Mouse (Mus musculus): Measurements from ENCODE around the gene Pnkp. TPM values are rescaled to one million over a fixed set of nuclear protein-coding genes. Genes with fewer than 3 reads are reported as not detected.
"Not testable (repeated sequence)": the region's sequence is repeated elsewhere in the genome, so short reads cannot be mapped to it uniquely, and the experiment has no call there.

Gene Pnkp
- total RNA-seq, 4 experiments from 2014 or later: 17.8 to 20.6 (median 19.6) TPM

DNA sequence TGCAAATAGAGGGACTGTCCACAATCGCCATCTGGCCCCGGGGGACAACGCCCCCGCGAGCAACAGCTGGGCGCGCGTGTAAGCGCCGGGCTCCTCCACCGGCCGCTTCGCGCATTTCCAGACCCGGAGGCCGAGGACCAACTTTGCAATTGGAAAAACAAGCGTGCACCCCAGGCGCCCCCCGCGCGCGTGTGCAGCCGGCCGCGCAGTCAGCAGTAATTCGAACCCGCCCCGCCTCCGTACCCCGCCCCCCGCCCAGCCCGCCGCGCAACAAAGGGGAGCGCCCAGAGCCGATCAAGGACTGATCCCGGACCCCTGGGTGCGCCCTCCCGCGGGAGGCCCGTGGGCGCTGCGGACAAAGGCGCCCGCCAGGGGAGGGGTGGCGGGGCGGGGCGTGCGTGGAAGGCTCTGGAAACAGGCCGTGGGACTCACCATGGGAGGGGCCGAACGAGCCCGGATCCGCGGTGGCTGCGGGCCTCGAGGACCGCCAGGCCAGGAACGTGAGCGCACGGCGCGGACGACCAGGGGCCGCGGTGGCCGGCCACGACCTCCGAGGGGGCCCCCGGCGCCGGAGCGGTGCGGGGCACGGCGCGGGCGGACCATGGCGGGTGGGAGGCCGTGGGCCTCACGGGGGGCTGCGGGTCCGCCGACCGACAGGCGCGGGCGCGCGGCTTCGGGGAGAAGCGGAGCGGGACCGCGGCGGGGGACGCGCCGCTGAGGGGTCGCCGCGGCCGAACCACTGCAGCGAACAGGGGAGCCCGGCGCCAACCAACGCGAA, 12.2 kb downstream of the Pnkp start:
- DNase-seq (ENCODE audit: low spot score): peak; percentile 61

DNA sequence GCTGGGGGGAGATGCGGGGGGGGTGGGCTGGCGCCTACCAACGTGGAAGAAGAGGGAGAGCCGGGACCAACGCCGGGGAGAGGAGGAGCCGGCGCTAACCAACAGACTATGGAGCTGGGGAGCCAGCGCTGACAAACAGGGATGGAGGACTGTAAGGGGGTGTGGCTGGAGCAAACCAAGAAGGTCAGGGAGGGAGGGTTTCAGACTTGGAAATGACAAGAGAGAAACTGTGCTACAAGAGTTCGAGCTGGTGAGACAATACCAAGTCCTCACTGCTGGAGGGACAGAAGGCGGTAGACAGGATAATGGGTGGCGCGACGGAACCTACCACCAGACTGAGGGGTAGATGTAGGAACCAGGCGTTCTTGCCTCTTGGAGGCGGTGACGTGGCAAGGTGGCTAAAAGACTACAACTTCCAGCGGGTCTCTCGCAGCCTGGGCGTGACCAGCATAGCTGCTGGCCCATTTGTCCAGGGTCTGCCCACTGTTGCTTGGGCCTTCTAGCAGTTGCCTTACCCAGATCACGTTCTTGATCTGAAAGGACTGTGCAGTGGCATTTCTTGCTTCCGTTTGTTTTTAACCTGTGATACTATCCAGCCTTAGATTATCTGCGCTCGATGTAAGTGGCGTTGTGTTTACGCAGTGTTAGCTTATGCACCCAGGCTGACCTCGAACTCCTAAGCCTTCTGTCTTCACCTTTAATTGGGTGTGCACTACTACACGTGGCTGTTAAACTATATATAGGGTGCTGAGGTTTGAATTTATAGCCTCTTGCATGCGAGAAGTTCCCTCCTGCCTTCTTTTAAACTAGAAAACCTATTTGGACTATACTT, 13.0 kb downstream of the Pnkp start, which contains the start of gene Ptov1:
Gene Ptov1 (minus strand): TSS at position 92 of the 832 bp plus-strand sequence.
- DNase-seq (ENCODE audit: low spot score): peak; percentile 95

DNA sequence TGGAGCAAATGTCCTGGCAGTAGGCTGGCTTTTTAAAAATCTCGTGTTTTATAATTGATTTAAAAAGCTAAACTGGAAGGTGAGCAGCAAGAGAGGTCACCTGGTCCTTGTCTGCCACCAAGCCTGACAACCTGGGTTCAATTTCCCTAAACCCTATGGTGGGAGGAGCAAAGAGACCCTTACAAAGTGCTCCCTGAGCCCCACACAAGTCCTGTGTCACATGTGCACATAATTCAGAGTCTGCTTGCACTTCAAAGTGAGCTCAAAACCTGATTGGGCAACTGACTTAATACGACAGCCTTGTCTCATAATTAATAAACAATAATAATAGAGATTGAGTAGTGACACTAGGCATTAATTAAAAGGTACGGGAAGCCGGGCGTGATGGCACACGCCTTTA, 13.7 kb downstream of the Pnkp start:
- DNase-seq (ENCODE audit: low spot score): no peak

DNA sequence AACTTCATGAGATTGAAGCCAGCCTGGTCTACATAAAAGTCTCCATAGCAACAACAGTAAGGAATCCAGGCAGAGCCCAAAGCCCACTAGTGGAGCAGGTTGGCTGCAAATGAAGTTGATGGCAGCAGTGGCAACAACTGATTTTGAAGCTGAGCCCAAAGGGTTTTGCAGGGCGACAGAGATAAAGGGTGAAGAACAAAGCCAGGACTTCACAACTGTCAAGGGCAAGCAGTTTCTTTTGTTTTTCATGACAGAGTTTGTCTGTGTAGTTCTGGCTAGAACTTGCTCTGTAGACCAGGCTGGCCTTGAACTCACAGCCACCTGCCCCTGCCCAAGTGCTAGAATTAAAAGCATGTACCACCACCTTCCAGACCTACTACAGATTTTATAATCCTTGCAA, 14.2 kb downstream of the Pnkp start:
- no peak for DNase-seq (ENCODE audit: low spot score)

DNA sequence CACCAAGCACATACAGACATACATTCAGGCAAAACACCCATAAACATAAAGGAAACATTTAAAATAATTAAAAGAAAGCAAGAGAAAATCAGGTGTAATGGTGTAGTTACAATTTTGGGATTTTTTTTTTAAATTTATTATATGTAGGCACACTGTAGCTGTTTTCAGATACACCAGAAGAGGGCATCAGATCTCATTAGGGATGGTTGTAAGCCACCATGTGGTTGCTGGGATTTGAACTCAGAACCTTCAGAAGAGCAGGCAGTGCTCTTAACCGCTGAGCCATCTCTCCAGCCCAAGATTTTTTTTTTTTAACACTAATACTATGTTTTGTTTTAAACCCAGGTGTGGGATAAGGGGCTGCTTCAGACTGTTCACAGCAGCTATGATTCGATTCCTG, 14.8 kb downstream of the Pnkp start:
- not testable (repeated sequence) for DNase-seq (ENCODE audit: low spot score)

DNA sequence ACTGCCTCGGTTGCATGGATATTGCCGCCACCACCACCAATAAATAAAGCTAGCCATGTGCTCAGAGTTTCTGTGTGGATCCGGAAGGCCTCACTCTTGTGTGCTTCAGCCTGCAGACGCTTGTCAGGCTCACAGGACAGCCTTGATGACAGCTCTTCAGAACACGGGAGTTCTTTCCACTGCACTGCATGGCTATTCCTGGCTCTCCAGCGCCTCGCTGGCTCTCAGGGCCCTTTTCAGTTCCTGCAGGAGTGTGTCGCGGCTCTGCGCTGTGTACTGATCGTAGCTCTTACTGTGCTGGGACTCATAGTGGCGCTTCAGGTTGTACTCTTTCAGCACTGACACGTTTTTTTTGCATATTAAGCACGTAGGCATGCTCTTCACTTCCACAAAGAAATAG, 20.9 kb downstream of the Pnkp start:
- DNase-seq (ENCODE audit: low spot score): peak; percentile 54

DNA sequence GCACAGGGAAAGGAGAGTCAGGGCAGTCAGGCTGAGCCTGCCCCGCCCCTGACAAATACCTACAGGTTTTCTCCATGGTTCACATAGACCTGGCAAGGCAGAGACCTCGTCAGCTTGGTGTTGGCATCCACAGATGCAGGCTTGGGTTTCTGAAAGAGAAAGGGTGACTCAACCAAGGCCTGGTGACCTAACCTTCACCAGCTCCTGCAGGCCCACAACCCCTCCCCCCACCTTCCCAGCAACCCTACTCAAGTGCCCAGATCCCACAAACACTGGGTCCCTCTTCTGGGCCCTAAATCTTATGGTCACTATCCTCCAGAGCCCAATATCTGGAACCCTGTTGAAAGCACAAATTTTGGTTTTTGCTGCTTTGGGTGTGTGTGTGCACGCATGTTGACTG, 26.1 kb downstream of the Pnkp start:
- DNase-seq (ENCODE audit: low spot score): no peak

DNA sequence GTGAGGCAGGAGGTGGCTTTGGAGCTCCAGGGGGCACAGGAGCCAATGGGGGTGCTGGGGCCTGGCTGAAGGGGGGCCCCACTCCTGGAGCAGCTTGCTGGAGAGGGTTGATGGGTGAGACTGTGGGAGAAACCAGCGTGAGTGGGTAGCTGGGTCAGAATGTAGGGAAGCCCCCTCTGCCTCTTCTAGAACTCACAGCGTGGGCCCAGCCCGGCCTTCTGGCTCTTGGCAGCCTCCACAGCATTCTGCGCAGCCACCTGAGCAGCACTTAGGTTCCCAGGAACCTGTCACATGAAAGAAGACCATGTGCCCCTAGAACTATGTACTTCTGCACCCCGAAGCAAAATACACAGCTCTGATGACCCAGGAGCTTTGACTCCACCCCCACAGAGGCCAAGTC, 27.7 kb downstream of the Pnkp start:
- DNase-seq (ENCODE audit: low spot score): no peak

DNA sequence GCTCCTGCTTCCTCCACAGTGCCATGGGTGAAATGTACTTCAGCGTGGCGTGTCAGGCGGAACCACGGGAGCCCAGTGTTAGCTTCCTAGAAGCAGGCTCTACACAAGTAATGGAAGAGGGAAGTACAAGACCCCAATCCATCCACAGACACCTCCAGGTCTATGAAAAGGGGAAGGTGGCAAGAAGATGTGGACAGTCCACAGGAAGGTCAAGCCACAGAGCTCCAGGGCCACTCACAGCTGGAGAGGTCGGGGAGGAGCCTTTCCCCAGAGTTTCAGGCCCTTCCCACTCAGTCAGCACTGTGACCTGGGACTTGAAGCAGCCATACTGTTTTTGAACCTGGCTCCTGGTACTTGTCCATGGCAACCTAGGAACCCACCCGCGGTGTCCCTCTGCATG, 30.0 kb downstream of the Pnkp start:
- DNase-seq (ENCODE audit: low spot score): no peak

DNA sequence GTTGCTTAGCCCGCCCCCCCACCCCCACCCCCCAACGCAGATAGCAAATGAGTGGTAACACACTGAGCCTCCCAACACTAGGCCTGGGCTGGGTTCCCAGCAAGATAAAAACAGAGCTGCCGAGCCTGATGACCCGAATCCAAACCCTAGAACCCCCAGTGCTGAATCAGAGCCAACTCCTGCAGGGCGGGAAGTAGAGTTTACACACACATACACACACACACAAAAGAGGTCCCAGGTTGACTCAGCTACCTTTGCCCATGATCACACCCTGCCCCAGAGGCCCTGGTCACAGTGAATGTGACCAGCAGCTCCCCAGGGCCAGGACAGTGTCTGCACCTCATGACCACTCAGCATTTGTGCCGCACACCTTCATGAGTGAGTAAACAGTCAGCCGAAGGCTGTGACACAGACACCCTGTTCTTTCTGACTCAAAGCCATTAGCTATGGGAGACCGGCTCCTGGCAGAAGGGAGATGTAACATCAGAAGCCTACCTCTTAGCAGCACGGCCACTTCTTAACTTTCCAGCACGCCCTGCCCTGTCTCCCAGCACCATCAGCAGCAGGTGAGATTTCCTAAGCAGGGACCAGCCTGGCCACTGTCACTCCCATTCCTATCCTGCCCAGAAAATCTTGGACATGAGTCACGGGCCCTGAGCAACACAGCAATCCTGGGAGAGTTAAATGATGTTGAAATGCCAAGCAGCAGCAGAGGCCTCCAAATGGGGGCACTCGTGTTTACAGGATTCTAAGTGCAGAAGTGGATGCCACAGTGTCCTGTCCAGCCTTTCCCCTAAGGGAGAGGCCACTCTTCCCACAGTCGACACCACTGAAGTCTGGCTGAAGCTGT, 31.5 kb downstream of the Pnkp start:
- no peak for DNase-seq (ENCODE audit: low spot score)

DNA sequence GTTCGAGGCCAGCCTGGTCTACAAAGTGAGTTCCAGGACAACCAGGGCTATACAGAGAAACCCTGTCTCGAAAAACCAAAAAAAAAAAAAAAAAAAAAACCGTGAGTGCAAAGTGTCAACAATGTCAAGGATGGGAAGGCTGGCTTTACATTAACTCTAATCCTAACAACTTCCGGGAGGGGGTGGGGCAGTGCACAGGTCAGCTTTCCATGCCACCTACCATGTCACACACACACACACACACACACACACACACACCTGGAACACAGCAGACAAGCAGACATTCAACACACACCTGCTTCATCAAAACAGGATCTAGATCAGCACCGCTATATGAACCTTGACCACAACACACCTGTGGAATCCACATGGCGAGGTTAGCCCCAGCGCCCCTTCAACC, 33.2 kb downstream of the Pnkp start:
- no peak for DNase-seq (ENCODE audit: low spot score)

DNA sequence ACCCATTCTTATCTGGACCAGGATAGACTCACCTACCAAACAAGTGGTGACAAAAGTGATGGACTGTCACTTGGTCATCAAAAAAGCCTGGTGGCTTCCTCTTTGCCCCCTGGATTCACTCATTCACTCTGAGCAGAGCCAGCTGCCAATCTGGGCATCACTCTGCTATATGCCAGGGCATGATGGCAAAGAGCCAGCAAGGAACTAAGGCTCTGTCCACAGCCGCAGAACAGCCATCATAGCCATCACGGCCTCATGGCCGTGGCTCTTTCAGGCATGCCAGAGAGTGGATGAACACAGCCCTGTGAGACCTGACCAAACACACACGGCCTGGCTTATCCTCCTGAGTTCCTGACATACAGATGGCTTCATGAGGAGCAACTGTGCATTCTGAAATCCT, 33.8 kb downstream of the Pnkp start:
- no peak for DNase-seq (ENCODE audit: low spot score)

DNA sequence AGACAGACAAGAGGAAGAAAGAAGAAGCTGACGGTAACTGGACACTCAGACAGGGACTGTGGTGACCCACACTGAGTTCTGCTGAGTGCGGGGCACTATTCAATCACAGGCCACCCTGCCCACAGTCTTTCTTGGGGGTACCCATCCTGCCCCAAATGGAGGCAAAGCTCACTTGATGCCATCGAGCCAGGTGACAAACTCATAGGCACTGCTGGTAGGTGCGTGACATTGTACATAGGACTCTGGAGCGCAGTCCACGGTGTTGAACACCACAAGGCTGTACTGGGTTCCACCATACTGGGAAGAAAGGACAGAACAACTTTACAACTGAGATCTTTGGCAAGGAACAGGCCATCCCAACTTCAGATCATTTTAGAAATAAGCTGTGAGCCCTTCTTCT, 34.7 kb downstream of the Pnkp start:
- no peak for DNase-seq (ENCODE audit: low spot score)

DNA sequence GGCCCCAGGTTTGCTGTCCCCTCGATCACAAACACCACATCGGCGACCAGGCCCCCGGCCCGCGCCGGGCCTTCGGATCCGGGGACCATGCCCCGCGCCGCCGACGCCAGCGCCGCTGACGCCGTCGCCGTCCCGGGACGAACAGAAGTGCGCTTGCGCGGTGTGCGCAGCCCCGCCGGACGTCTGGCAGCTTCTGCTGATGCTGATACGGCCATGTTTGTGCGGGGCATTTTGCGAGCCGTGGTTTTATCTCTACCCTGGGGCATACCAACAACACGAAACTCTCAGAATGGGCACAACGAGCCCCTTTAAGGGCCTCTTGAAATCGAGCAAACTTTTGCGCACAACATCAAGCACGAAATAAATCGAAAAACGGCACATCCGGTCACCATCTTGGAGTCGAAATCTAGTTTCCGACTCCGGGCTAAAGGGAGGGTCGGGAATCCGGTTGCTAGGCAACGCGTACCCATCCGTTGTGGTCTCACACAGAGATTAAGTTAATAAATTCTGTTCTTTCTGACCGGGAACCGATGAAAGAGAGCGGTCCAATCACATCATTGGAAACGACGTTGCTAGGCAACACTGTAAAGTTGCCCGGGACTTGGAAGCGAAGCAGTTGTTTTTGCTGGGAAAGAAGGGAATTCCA, 35.5 kb downstream of the Pnkp start, which contains the start of gene Med25:
Gene Med25 (minus strand): TSS at position 437 of the 646 bp plus-strand sequence.
- DNase-seq (ENCODE audit: low spot score): peak; percentile 91

DNA sequence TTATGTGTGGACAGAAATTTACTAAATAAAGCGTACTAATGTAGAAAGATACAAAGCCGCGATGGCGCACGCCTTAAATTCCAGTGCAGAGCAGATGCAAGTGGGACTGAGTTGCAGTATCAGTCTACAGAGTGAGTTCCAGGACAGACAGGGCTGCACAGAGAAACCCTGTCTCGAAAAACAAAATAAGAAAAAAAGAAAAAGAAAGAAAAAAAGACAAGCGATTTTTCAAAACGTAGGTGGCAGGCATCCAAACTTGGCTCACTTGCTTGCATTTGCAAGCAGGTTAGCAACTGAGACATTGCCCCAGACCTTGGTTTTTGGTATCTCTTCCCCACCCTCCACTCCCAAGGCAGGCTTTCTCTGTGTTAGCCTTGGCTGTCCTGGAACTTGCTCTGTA, 36.3 kb downstream of the Pnkp start:
- DNase-seq (ENCODE audit: low spot score): no peak

DNA sequence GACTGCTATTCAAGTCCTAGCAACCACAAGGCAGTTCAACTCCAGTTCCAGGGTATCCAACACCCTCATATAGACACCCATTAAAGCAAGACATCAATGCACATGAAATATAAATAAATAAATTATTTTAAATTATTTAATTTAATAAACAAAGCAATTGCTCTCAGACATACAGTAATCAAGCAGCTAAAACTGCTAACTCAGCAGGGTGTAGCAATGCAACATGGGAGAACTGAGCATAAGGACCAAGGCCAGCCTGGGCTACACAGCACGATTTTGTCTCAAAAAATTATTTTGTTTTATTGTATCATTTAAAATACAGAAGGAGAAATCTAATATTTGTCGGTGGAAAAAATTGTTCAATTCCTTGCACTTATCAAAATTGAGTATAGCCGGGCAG, 37.2 kb downstream of the Pnkp start:
- DNase-seq (ENCODE audit: low spot score): no peak

DNA sequence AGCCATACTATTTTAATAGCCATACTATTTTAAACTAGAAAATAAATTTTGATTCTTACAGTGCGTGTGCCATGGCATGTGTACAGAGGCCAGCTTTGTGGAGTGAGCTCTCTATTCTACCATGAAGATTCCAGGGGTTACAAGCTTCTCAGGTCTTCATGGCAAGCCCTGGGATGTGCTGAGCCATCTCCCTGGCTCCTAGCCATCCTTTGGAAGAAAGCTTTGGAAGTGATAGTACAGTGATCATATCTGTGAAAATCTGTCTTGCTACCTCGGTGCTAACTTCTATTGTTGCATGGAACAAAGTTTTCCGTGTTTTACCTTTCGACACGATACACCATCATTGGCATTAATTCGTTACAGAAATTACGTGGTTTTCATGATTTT, 38.3 kb downstream of the Pnkp start:
- DNase-seq (ENCODE audit: low spot score): no peak

DNA sequence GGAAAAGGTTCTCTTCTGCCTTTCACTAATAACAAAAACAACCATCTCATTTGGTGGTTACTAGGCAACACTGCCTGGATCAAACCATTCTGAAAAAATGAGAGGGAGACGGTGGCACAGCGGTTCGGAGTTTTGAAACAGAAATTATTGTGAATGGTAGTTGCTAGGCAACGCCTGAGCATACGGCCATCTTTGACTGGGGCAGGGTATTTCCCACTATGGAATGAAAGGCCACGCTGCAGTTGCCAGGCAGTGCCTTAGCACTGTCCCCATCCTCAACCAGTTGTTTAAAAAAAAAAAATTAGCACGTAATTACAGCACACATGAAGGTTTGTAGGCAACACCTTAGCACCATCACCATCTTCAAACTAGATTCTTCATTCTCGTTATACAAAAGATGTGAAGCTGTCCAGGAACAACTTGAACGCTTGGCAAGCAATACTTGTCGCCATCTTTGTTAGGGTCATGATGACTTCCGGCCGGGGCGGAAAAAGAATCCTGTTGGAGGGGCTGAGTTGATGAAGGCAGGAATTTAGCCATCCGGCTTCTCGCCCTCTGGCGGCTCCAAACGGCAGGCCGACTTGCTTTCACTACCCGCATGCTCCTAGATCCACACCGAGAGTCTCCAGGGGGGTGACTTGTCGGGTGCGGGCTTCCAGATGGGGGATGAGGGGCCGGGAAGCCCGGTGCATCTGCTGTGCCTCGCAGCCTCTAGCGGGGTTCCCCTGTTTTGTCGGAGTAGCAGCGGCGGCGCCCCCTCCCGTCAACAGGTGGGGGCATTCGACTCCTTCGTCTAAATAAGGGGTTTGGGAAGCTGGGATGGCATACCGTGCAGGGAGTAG, 38.9 kb downstream of the Pnkp start, which contains the start of gene Fuz:
Gene Fuz (plus strand): TSS at position 487 of the 842 bp plus-strand sequence.
- DNase-seq (ENCODE audit: low spot score): peak; percentile 96

DNA sequence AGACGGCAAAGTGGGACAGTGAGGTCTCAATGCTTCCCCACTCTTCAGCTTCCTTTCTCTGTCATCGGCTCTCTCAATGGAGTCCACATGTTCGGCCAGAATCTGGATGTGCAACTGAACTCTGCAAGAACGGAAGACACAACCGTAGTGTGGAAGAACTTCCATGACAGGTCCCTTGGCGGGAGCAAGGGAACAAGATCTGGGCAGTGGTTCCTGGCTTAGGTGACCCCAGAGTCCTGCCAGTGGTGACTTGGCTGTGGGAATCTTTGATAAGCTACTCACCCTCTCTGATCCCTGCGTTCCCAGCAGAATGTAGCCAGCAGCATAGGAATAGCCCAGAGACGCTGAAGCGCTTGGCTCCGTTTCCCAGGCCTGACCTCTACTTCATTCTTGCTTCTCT, 39.6 kb downstream of the Pnkp start:
- DNase-seq (ENCODE audit: low spot score): no peak

DNA sequence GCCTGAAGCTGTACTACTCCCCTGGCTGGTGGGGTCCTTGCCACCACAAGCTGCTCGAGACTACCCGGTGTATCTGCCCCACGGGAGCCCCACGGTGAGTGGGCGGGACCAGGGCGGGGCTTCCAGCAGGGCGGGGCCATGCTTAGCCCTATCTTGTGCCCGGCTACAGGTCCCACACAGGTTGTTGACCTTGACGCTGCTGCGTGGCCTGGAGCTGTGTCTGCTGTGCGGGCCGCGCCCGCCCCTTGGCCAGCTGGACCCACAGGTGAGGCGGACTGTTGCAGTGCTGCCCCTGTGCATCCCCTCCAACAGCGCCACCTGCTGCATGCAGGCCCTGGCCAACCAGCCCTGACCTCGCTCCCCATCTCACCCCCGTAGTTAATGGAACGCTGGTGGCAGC, 41.7 kb downstream of the Pnkp start:
- no peak for DNase-seq (ENCODE audit: low spot score)
